Mouse (Mus musculus) megakaryocyte-erythroid progenitor cell, adult 5-6 weeks (primary cell): ENCODE measurements at regions not wholly inside any gene's neighbourhood (a gene's known extent, or its start where the extent isn't known, plus 50 kb on each side); places are given as distances from the start of the nearest gene placed in this dataset.

Experiments
- ATAC-seq: replicated peaks from 2 replicates; pipeline ENCODE4 v1.8.0; 2016; ENCODE audit warnings: mild to moderate bottlenecking, inconsistent platforms; ENCODE audit not compliant: severe bottlenecking, poor library complexity, low FRiP score, low TSS enrichment

GRCm38 (mm10) chr19:29194066-29194830 lies 57.4 kb upstream of the Jak2 start:
- no peak for ATAC-seq

GRCm38 (mm10) chr19:29196186-29196585 lies 55.4 kb upstream of the Jak2 start:
- ATAC-seq, result peak; percentile 74

GRCm38 (mm10) chr19:29198636-29199035 lies 53.0 kb upstream of the Jak2 start:
- no peak for ATAC-seq

- no peak for ATAC-seq
These were observed 52.4 kb upstream of the Jak2 start for GRCm38 (mm10) chr19:29199117-29199823.

- no peak for ATAC-seq
These were observed 50.0 kb upstream of the Jak2 start for GRCm38 (mm10) chr19:29201674-29202073.
